Mouse (Mus musculus): ENCODE results near the gene Spata31. TPM values are rescaled to one million over a fixed set of nuclear protein-coding genes. Genes with fewer than 3 reads are reported as not detected.

Spata31 gene
- not detected for total RNA-seq (2021)
- long read RNA-seq, experiment 1 = 0 reads
- long read RNA-seq, experiment 2 = 0 reads

DNA sequence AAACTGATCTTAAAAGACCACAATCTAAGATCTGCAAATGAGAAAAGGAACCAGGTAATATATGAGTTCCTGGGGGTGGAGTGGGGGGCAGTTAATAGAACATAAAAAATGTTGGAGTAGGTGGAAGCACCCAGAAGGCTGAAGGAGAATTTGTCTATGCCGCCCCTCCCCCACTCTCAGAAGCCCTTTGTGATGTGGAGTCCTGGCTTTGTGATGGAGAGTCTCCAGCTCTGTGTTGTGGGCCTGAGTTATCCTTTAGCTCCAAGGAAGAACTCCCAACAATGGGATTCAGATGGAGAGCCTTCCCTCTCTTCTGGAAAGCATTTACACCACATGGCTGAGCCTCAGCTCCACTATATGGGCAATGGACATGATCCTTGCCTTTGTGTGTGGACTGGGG, at the start of gene Spata31:
Gene Spata31 (plus strand): TSS at position 216 of the 400 bp plus-strand sequence.
- no peak for DNase-seq (ENCODE audit: low spot score in 2 of 2)

DNA sequence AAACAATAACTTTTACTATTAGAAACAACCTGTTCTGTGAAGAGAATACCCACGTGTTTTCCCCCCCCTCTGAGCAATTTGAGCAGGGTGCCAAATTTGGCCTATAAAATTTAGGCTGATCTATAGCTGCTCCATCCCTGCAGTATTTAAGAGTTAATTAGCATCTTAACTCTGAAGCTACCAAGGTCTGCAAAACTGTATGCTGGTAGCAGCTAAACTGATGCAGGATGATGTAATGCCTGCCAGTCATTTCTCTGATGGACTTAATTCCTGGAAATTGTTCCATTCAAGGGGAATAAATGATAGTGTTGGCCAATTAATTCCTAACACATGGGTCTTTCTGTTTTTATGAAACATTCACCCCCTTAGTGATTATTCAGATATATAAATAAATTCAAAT, 14.1 kb upstream of the Spata31 start:
- DNase-seq (ENCODE audit: low spot score in 2 of 2) = no peak

DNA sequence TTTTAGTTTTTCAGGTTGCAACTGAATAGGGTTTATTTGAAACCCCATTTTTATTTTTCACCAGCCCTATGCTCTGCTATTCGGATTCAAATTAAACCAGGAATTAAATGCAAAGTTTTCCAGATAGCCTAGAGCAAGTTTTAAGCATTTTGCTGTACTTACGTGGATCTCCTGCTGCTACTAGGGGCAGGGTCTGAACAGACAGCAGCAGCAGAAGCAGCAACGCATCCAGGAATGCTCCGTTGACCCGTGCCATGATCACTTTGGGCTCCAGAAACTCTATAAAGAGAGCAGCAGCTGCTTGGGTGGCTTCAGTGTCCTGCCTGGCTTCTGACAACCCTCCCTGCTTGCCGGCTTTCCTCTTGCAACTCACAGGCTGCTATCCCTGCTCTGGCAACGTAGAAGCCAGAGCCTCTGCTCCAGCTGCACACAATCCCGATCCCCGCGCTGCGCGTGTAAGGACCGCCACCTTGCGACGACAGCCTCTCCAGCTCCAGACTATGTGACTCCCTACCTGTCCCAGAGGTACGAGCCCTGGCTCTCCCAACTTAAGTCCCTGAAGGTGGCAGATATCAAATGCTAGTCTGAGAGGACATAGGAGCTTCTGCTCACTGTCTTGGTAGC, 13.5 kb upstream of the Spata31 start, which contains the start of gene Cntnap3:
Gene Cntnap3 (minus strand): TSS at position 371 of the 624 bp plus-strand sequence.
- DNase-seq (ENCODE audit: low spot score in 2 of 2) = peak in 1 of 2 experiments; percentile 3

Other genes starting within 250 kb of the Spata31 start
- under 1 TPM in 1 of 2 experiments, not detected in 1; 0.29 TPM for gene Cntnap3, start 13.5 kb upstream of the Spata31 start, total RNA-seq (2021)
- not detected for gene Spata31d1c, start 115.7 kb downstream of the Spata31 start, total RNA-seq (2021)
- gene Prss47, start 135.4 kb downstream of the Spata31 start, total RNA-seq (2021) = not detected
- 10 to 100 TPM; 33.9 to 46.3 TPM for gene Mfsd14b, start 195.6 kb downstream of the Spata31 start, total RNA-seq (2021)
- gene Olfr465-ps1, start 220.7 kb downstream of the Spata31 start, total RNA-seq (2021) = not detected
- not detected for gene Olfr466, start 232.8 kb downstream of the Spata31 start, total RNA-seq (2021)